Mouse (Mus musculus) E14TG2a.4 (cell line): Measurements from ENCODE around the gene Ccl12.

ENCODE experiments used
- CTCF ChIP-seq: conservative IDR thresholded peaks from 2 replicates; pipeline ENCODE4 v1.5.1; 2014; ENCODE audit warnings: low read length
- NANOG ChIP-seq: IDR thresholded peaks from 2 replicates; pipeline ENCODE4 v1.6.1; 2014; ENCODE audit warnings: borderline replicate concordance, low read length, mixed read lengths

- no peak for TF ChIP-seq CTCF
- no peak for TF ChIP-seq NANOG
These were observed 47.8 kb upstream of the Ccl12 start for GRCm38 (mm10) chr11:82053849-82054248.
